Mouse (Mus musculus) forebrain, embryonic 12.5 days (tissue): ENCODE results near the gene Adamts10. TPM values are rescaled to one million over a fixed set of nuclear protein-coding genes. Genes with fewer than 3 reads are reported as not detected.

Source experiments
- ATAC-seq: fragments of 200-750 bp; cut with Nextera tagmentation; 2 replicates; pipeline ENCODE4 v1.8.0; 2017; ENCODE audit warnings: moderate TSS enrichment; ENCODE audit not compliant: low FRiP score
- H3K27ac ChIP-seq: fragments of 300-500 bp; sonication (generic); 2 replicates; pipeline ENCODE4 v1.5.1; 2016; ENCODE audit warnings: mild to moderate bottlenecking
- H3K27me3 ChIP-seq: fragments of 300-500 bp; sonication (generic); 2 replicates; pipeline ENCODE4 v1.6.1; 2016; ENCODE audit warnings: mild to moderate bottlenecking
- H3K36me3 ChIP-seq: fragments of 300-500 bp; sonication (generic); replicated peaks from 2 replicates; pipeline ENCODE4 v1.6.1; 2016; ENCODE audit warnings: mild to moderate bottlenecking
- H3K4me1 ChIP-seq: fragments of 300-500 bp; sonication (generic); 2 replicates; pipeline ENCODE4 v1.6.1; 2016
- H3K4me2 ChIP-seq: fragments of 300-500 bp; sonication (generic); 2 replicates; pipeline ENCODE4 v1.6.1; 2016; ENCODE audit warnings: mild to moderate bottlenecking, moderate library complexity
- H3K4me3 ChIP-seq: fragments of 300-500 bp; sonication (generic); replicated peaks from 2 replicates; pipeline ENCODE4 v1.5.1; 2016; ENCODE audit warnings: mild to moderate bottlenecking
- H3K9ac ChIP-seq: fragments of 300-500 bp; sonication (generic); 2 replicates; pipeline ENCODE4 v1.6.1; 2016; ENCODE audit warnings: mild to moderate bottlenecking
- H3K9me3 ChIP-seq: fragments of 300-500 bp; sonication (generic); 2 replicates; pipeline ENCODE4 v1.6.1; 2016
- WGBS: fragments of 180-500 bp; shearing (Covaris S2); methylation state at CpG from one replicate; pipeline ENCODE4 v1.1.7; 2016; 5-methylcytosine and 5-hydroxymethylcytosine counted together
- polyA plus RNA-seq: library from polyadenylated mRNA; unstranded; fragments of >200 nt; fragmentation: Nextera tagmentation; extraction: Ambion mirVana; gene quantifications from 2 replicates; pipeline ENCODE4 v1.2.1, GENCODE M21; 2016

The Adamts10 gene
- polyA plus RNA-seq, 1 experiment from 2014 or later = 52.1 TPM

DNA sequence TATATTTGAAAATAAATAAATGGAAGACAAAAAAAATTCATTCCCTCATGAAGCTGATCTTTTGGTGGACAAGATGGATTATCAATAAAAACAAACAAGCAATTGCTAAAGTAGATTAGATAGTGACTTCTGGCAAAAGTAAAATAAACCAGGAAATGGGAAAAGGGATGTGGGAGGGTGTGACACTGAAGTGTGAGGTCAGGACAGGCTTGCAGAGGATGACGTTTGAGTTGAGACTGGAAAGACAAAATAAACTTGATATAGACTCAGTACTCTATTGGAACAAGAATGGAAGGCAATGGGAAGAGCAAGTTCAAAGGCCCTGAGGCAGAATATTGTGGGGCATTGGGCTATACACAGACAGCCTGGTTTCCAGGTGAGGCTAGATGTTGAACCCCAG, 3.6 kb upstream of the Adamts10 start:
- Histone ChIP-seq H3K4me2 (no peak overlapping the region), H3K9ac (no peak overlapping the region), H3K4me1 (peaks cover 16% of the 10 kb centered on the region), H3K9me3 (no peaks in the 10 kb centered on the region), H3K27me3 (no peaks in the 10 kb centered on the region), H3K36me3 (no peaks in the 10 kb centered on the region), H3K4me3 (no peak overlapping the region), H3K27ac (no peak overlapping the region)
- WGBS = 80% methylated on average over 1 of the region's 1 CpGs
- no peak for ATAC-seq

GRCm38 (mm10) chr17:33523431-33523917, 530 bp upstream of the Adamts10 start:
- 2% methylated on average over 11 of the region's 13 CpGs for WGBS

GRCm38 (mm10) chr17:33524806-33525373, 886 bp downstream of the Adamts10 start:
- peak overlapping the region; percentile 63 for H3K4me3 ChIP-seq
- peak; percentile 25 for ATAC-seq
- peaks cover 18% of the 10 kb centered on the region for H3K36me3 ChIP-seq
- peak overlapping the region; percentile 68 for H3K9ac ChIP-seq
- H3K4me1 ChIP-seq = peaks cover 28% of the 10 kb centered on the region
- H3K27ac ChIP-seq = peak overlapping the region; percentile 75
- no peaks in the 10 kb centered on the region for H3K9me3 ChIP-seq
- no peaks in the 10 kb centered on the region for H3K27me3 ChIP-seq
- WGBS = 0% methylated on average over 2 of the region's 2 CpGs
- peak overlapping the region; percentile 66 for H3K4me2 ChIP-seq

More at GRCm38 (mm10) chr17:33523431-33523917, 530 bp upstream of the Adamts10 start:
- Histone ChIP-seq H3K9me3 (no peaks in the 10 kb centered on the region), H3K36me3 (0 out of 2 replicates have a peak, but pooled peaks cover 4% of the 10 kb centered on the region), H3K4me1 (peaks cover 28% of the 10 kb centered on the region), H3K4me3 (peak overlapping the region; percentile 63), H3K9ac (peak overlapping the region; percentile 68), H3K4me2 (peak overlapping the region; percentile 66), H3K27ac (peak overlapping the region; percentile 75), H3K27me3 (no peaks in the 10 kb centered on the region)
- peak; percentile 67 for ATAC-seq

DNA sequence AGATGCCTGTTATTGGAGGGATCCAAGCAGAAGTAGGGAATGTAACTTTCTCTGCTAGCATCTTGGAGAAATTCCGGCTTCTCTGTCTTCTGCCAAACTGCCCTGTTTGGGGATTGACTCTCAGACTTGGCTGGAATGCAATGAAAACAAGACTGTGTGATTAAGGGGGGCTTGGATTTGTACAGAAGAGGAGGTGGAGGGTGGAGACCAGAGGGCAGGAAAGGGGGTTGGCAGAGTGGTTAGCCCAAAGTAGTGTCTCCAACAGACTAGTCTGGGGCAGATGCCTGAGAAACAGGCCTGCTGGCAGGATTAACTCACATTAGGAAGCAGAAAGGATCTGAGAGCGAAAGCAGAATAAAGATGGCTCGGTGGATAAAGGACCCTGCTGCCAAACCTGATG, 2.5 kb downstream of the Adamts10 start:
- no peak overlapping the region for H3K4me2 ChIP-seq
- no peaks in the 10 kb centered on the region for H3K27me3 ChIP-seq
- H3K4me3 ChIP-seq = no peak overlapping the region
- no peak overlapping the region for H3K27ac ChIP-seq
- 61% methylated on average over 3 of the region's 3 CpGs for WGBS
- H3K9me3 ChIP-seq = no peaks in the 10 kb centered on the region
- no peak for ATAC-seq
- H3K4me1 ChIP-seq = peaks cover 28% of the 10 kb centered on the region
- peaks cover 33% of the 10 kb centered on the region for H3K36me3 ChIP-seq
- H3K9ac ChIP-seq = no peak overlapping the region

DNA sequence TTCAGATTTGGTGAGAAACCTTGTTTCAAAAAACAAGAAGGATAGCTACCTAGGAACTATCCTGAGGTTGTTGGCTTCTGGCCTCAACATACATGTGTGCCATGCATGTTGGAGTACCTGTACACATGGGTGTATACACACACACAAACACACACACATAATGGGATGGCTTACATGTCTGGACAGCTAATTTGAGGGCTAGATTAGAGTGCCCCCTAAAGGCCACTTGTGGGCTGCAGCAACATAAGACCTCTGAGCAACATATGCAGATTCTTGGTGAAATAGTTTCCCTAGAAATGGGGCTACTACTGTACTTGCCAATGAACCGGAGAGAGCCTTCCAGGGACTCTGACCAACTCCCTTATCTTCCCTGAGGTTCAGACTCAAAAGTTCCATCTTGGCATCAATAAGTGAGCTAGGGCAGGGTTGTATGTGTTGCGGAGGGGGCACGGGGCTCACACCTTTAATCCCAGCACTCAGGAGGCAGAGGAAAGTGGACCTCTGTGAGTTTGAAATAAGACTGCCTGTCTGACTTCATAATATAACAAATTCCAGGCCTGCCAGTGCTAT, 15.2 kb downstream of the Adamts10 start:
- no peaks in the 10 kb centered on the region for H3K27me3 ChIP-seq
- no peak for ATAC-seq
- H3K9me3 ChIP-seq = no peaks in the 10 kb centered on the region
- no peak overlapping the region for H3K9ac ChIP-seq
- H3K4me3 ChIP-seq = no peak overlapping the region
- WGBS = 87% methylated on average over 3 of the region's 3 CpGs
- no peak overlapping the region for H3K4me2 ChIP-seq
- no peak overlapping the region for H3K27ac ChIP-seq
- H3K4me1 ChIP-seq = no peaks in the 10 kb centered on the region
- peaks cover 38% of the 10 kb centered on the region for H3K36me3 ChIP-seq

- no peak overlapping the region for H3K27ac ChIP-seq
- no peaks in the 10 kb centered on the region for H3K9me3 ChIP-seq
- 93% methylated on average over 4 of the region's 4 CpGs for WGBS
- no peaks in the 10 kb centered on the region for H3K27me3 ChIP-seq
- no peak overlapping the region for H3K9ac ChIP-seq
- no peak overlapping the region for H3K4me3 ChIP-seq
- no peak overlapping the region for H3K4me2 ChIP-seq
- peaks cover 38% of the 10 kb centered on the region for H3K36me3 ChIP-seq
- ATAC-seq = no peak
- H3K4me1 ChIP-seq = no peaks in the 10 kb centered on the region
Measured at GRCm38 (mm10) chr17:33539878-33540277, 15.9 kb downstream of the Adamts10 start.

- Histone ChIP-seq H3K9ac (no peak overlapping the region), H3K27ac (no peak overlapping the region), H3K36me3 (peaks cover 44% of the 10 kb centered on the region), H3K4me2 (no peak overlapping the region), H3K27me3 (no peaks in the 10 kb centered on the region), H3K9me3 (no peaks in the 10 kb centered on the region), H3K4me1 (no peaks in the 10 kb centered on the region), H3K4me3 (no peak overlapping the region)
- ATAC-seq = no peak
- WGBS = 96% methylated on average over 6 of the region's 6 CpGs
Measured at GRCm38 (mm10) chr17:33549212-33549611, 25.2 kb downstream of the Adamts10 start.

DNA sequence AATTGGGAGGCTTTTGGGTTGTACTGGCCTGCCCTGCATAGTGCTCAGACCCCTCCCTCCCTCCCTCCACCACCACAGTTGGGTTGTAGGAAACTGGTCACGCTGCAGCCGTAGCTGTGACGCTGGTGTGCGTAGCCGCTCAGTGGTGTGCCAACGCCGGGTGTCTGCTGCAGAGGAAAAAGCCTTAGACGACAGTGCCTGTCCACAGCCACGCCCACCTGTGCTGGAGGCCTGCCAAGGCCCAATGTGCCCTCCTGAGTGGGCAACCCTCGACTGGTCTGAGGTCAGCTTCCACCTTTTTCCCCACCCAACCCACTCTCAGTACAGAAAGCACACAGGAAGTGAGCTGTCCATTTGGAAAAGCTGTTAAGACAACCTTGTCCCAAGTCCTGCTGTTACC, 26.4 kb downstream of the Adamts10 start:
- no peaks in the 10 kb centered on the region for H3K9me3 ChIP-seq
- no peak overlapping the region for H3K27ac ChIP-seq
- H3K4me3 ChIP-seq = no peak overlapping the region
- no peak for ATAC-seq
- H3K36me3 ChIP-seq = peaks cover 43% of the 10 kb centered on the region
- no peaks in the 10 kb centered on the region for H3K27me3 ChIP-seq
- no peak overlapping the region for H3K9ac ChIP-seq
- WGBS = 87% methylated on average over 10 of the region's 10 CpGs
- H3K4me1 ChIP-seq = no peaks in the 10 kb centered on the region
- no peak overlapping the region for H3K4me2 ChIP-seq

- Histone ChIP-seq H3K9me3 (no peaks in the 10 kb centered on the region), H3K4me1 (no peaks in the 10 kb centered on the region), H3K36me3 (peaks cover 34% of the 10 kb centered on the region), H3K4me2 (no peak overlapping the region), H3K9ac (no peak overlapping the region), H3K27ac (no peak overlapping the region), H3K4me3 (no peak overlapping the region), H3K27me3 (no peaks in the 10 kb centered on the region)
- no peak for ATAC-seq
- WGBS = 90% methylated on average over 4 of the region's 4 CpGs
Measured at GRCm38 (mm10) chr17:33552113-33552512, 28.1 kb downstream of the Adamts10 start.

- no peaks in the 10 kb centered on the region for H3K4me1 ChIP-seq
- H3K27ac ChIP-seq = no peak overlapping the region
- peaks cover 30% of the 10 kb centered on the region for H3K36me3 ChIP-seq
- H3K4me2 ChIP-seq = no peak overlapping the region
- H3K9ac ChIP-seq = no peak overlapping the region
- H3K4me3 ChIP-seq = no peak overlapping the region
- ATAC-seq = no peak
- no peaks in the 10 kb centered on the region for H3K27me3 ChIP-seq
- H3K9me3 ChIP-seq = no peaks in the 10 kb centered on the region
- WGBS = 43% methylated on average over 4 of the region's 4 CpGs
Measured at GRCm38 (mm10) chr17:33552964-33553363, 29.0 kb downstream of the Adamts10 start.

DNA sequence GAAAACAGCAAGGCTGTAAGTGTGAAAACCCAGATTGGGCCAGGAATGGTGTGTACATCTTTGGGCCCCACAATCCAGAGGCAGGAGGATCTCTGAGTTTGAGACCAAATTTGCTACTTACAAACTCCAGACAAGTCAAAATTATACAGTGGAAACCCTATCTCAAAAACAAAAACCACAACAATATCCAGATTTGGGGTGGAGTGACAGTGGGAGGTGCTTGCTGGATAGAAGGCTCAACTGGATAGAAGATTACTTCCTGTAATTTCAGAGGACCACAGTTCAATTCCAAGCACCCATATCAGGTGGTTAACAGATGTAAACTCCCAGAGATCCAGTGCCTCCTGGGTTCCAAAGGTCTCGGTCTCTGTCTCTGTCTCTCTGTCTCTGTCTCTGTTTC, 30.5 kb downstream of the Adamts10 start:
- Histone ChIP-seq H3K27ac (no peak overlapping the region), H3K4me3 (no peak overlapping the region), H3K4me2 (no peak overlapping the region), H3K36me3 (peaks cover 15% of the 10 kb centered on the region), H3K9me3 (no peaks in the 10 kb centered on the region), H3K9ac (no peak overlapping the region), H3K27me3 (no peaks in the 10 kb centered on the region), H3K4me1 (no peaks in the 10 kb centered on the region)
- no peak for ATAC-seq
- WGBS = 100% methylated on average over 1 of the region's 1 CpGs

GRCm38 (mm10) chr17:33555223-33555855, 31.3 kb downstream of the Adamts10 start, which contains the start of gene Myo1f:
Gene Myo1f, plus strand, starts transcription at chr17:33555707.
- no peak within 1 kb of the TSS for H3K4me3 ChIP-seq
- no peaks in the 10 kb centered on the region for H3K9me3 ChIP-seq
- H3K27me3 ChIP-seq = no peaks in the 10 kb centered on the region
- 42% methylated on average over 6 of the region's 6 CpGs for WGBS
- no peak for ATAC-seq
- H3K4me2 ChIP-seq = no peak within 1 kb of the TSS
- no peaks in the 10 kb centered on the region for H3K4me1 ChIP-seq
- peaks cover 7% of the 10 kb centered on the region for H3K36me3 ChIP-seq
- H3K9ac ChIP-seq = no peak within 1 kb of the TSS
- no peak within 1 kb of the TSS for H3K27ac ChIP-seq
